Mouse (Mus musculus) myocyte (in vitro differentiated cells): Measurements from ENCODE around the gene Gcn1l1.

ENCODE experiments used
- CEBPB ChIP-seq: IDR thresholded peaks from 2 replicates; pipeline ENCODE4 v1.6.1; 2011; ENCODE audit warnings: mild to moderate bottlenecking, moderate library complexity; ENCODE audit not compliant: poor library complexity, insufficient read depth, severe bottlenecking
- E2F4 ChIP-seq: IDR thresholded peaks from one replicate; pipeline ENCODE4 v1.6.1; 2011; ENCODE audit warnings: mild to moderate bottlenecking, control low read depth, moderate library complexity; ENCODE audit not compliant: insufficient read depth
- MAX ChIP-seq: IDR thresholded peaks from one replicate; pipeline ENCODE4 v1.6.1; 2011; ENCODE audit warnings: low read depth, mild to moderate bottlenecking, control low read depth
- MYOD1 ChIP-seq, 3 experiments: IDR thresholded peaks; one replicate each; pipeline ENCODE4 v1.6.1; 2011; ENCODE audit warnings: control low read depth in 2 of 3, low read depth in 2 of 3, mild to moderate bottlenecking in 2 of 3, moderate library complexity in 1 of 3; ENCODE audit not compliant: insufficient read length in 2 of 3, control insufficient read depth in 1 of 3
- MYOG ChIP-seq, 3 experiments: IDR thresholded peaks; one replicate each; pipeline ENCODE4 v1.6.1; 2011; ENCODE audit warnings: control low read depth in 2 of 3, low read depth in 2 of 3, mild to moderate bottlenecking in 2 of 3; ENCODE audit not compliant: insufficient read length in 2 of 3, control insufficient read depth in 1 of 3, insufficient read depth in 1 of 3
- POLR2A ChIP-seq: IDR thresholded peaks from one replicate; pipeline ENCODE4 v1.6.1; 2011; ENCODE audit warnings: low read depth, mild to moderate bottlenecking, control low read depth, moderate library complexity; ENCODE audit not compliant: insufficient read length
- POLR2AphosphoS2 ChIP-seq: IDR thresholded peaks from one replicate; pipeline ENCODE4 v1.6.1; 2011; ENCODE audit warnings: low read depth, control low read depth; ENCODE audit not compliant: insufficient read length
- REST ChIP-seq: IDR thresholded peaks from one replicate; pipeline ENCODE4 v1.6.1; 2011; ENCODE audit warnings: mild to moderate bottlenecking, control low read depth, moderate library complexity; ENCODE audit not compliant: insufficient read depth, insufficient read length
- SRF ChIP-seq: IDR thresholded peaks from one replicate; pipeline ENCODE4 v1.6.1; 2011; ENCODE audit warnings: low read depth; ENCODE audit not compliant: control insufficient read depth, insufficient read length
- TCF12 ChIP-seq: IDR thresholded peaks from one replicate; pipeline ENCODE4 v1.6.1; 2011; ENCODE audit warnings: mild to moderate bottlenecking, control low read depth; ENCODE audit not compliant: poor library complexity, insufficient read depth, severe bottlenecking
- TCF3 ChIP-seq: IDR thresholded peaks from one replicate; pipeline ENCODE4 v1.6.1; 2011; ENCODE audit warnings: low read depth, control low read depth; ENCODE audit not compliant: insufficient read length
- USF1 ChIP-seq: IDR thresholded peaks from one replicate; pipeline ENCODE4 v1.6.1; 2011; ENCODE audit warnings: low read depth, mild to moderate bottlenecking, control low read depth, moderate library complexity

DNA sequence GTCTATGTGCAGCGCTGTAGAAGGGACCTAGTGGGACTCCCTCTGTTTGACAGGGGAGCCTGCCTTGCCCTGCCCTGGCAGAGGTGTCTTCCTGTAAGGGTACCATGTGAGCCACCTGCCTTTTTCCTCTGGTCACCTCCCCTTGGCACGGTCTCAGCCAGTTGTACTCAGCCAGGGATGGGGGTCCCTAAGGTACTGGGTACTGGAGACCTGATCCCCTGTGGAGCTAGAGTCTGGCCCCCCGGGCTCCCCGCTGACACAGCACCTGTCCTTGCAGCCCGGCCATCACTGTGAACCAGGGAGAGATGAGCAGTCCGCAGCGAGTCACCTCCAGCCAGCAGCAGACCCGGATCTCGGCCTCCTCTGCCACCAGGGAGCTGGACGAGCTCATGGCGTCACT, 18.5 kb upstream of the Gcn1l1 start:
- no peak for TF ChIP-seq POLR2A
- no peak for TF ChIP-seq TCF3
- no peak for TF ChIP-seq CEBPB
- TF ChIP-seq MAX = no peak
- TF ChIP-seq POLR2AphosphoS2 = no peak
- no peak for TF ChIP-seq MYOD1 (IDR thresholded peaks at IDR 0.05; ENCODE audit: control insufficient read depth in 1 of 3, insufficient read length in 2 of 3, low read depth in 2 of 3)
- TF ChIP-seq MYOG (IDR thresholded peaks at IDR 0.05; ENCODE audit: control insufficient read depth in 1 of 3, insufficient read depth in 1 of 3, insufficient read length in 2 of 3, low read depth in 2 of 3) = no peak
- TF ChIP-seq USF1 = no peak
- TF ChIP-seq TCF12 = no peak
- no peak for TF ChIP-seq E2F4
- no peak for TF ChIP-seq SRF
- no peak for TF ChIP-seq REST
